Mouse (Mus musculus) olfactory bulb, adult 2 months (tissue): ENCODE data around the gene Kif3b.

Experiments used
- CTCF ChIP-seq: fragments of 200-500 bp; IDR thresholded peaks from 2 replicates; pipeline ENCODE4 v1.5.1; 2012; ENCODE audit warnings: low read depth, mild to moderate bottlenecking, low read length, moderate library complexity; ENCODE audit not compliant: insufficient read depth
- POLR2A ChIP-seq: fragments of 200-500 bp; IDR thresholded peaks from 2 replicates; pipeline ENCODE4 v1.6.1; 2012; ENCODE audit warnings: mild to moderate bottlenecking, low read depth, low read length, moderate library complexity; ENCODE audit not compliant: insufficient read depth

GRCm38 (mm10) chr2:153290938-153291928 is at the start of gene Kif3b:
- TF ChIP-seq CTCF (no peak), POLR2A (peak; percentile 73)
